Mouse (Mus musculus) MEL (cell line): Measurements from ENCODE around the gene Prdm12. TPM values are rescaled to one million over a fixed set of nuclear protein-coding genes. Genes with fewer than 3 reads are reported as not detected.

Experiments
- DNase-seq: peaks from one replicate; pipeline ENCODE4 v3.0.0; 2011; ENCODE audit warnings: low read depth, low spot score
- H3K27ac ChIP-seq: 2 replicates; pipeline ENCODE4 v1.5.1; 2012; ENCODE audit warnings: low read depth, mild to moderate bottlenecking, control low read depth, low read length, moderate library complexity; ENCODE audit not compliant: control insufficient read depth
- H3K27me3 ChIP-seq, 2 experiments: fragments of 150-350 bp in 1 of 2; sonication (generic) in 1 of 2; 2 replicates each; pipeline ENCODE4 v1.6.1; 2012; ENCODE audit warnings: low read length in 2 of 2, mild to moderate bottlenecking in 2 of 2, improper control_type of control experiment in 1 of 2, moderate library complexity in 1 of 2; ENCODE audit not compliant: insufficient read depth in 2 of 2, control insufficient read depth in 1 of 2
- H3K36me3 ChIP-seq, 2 experiments: 2 replicates each; pipeline ENCODE4 v1.6.1; 2012 to 2014; ENCODE audit warnings: low read length in 2 of 2, improper control_type of control experiment in 1 of 2, inconsistent platforms in 1 of 2, mild to moderate bottlenecking in 1 of 2; ENCODE audit not compliant: insufficient read depth in 2 of 2, control insufficient read depth in 1 of 2
- H3K4me1 ChIP-seq, 2 experiments: fragments of 150-350 bp in 1 of 2; sonication (generic) in 1 of 2; 2 replicates each; pipeline ENCODE4 v1.6.1; 2012; ENCODE audit warnings: low read length in 2 of 2, improper control_type of control experiment in 1 of 2, mild to moderate bottlenecking in 1 of 2; ENCODE audit not compliant: insufficient read depth in 2 of 2, control insufficient read depth in 1 of 2
- H3K4me3 ChIP-seq, 2 experiments: fragments of 150-350 bp in 1 of 2; sonication (generic) in 1 of 2; 2 replicates each; pipeline ENCODE4 v1.5.1; 2012; ENCODE audit warnings: low read depth in 2 of 2, low read length in 2 of 2, mild to moderate bottlenecking in 2 of 2, moderate library complexity in 2 of 2, control low read depth in 1 of 2, improper control_type of control experiment in 1 of 2; ENCODE audit not compliant: control insufficient read depth in 1 of 2, insufficient read depth in 1 of 2
- H3K79me2 ChIP-seq: 2 replicates; pipeline ENCODE4 v1.6.1; 2012; ENCODE audit warnings: mild to moderate bottlenecking, low read length, moderate library complexity; ENCODE audit not compliant: control insufficient read depth, poor library complexity, insufficient read depth
- H3K9ac ChIP-seq: 2 replicates; pipeline ENCODE4 v1.6.1; 2012; ENCODE audit warnings: low read depth, mild to moderate bottlenecking, control low read depth, low read length, moderate library complexity; ENCODE audit not compliant: control insufficient read depth, poor library complexity, severe bottlenecking
- H3K9me3 ChIP-seq: fragments of 150-350 bp; sonication (generic); replicated peaks from 2 replicates; pipeline ENCODE4 v1.6.1; 2012; ENCODE audit warnings: mild to moderate bottlenecking, low read length, improper control_type of control experiment, moderate library complexity; ENCODE audit not compliant: insufficient read depth
- CHD1 ChIP-seq: IDR thresholded peaks from 2 replicates; pipeline ENCODE4 v1.6.1; 2012; ENCODE audit warnings: low read depth, mild to moderate bottlenecking, inconsistent platforms, low read length, improper control_type of control experiment
- CTCF ChIP-seq, 3 experiments: IDR thresholded peaks in 2 of 3; conservative IDR thresholded peaks in 1 of 3; 2 replicates each; pipeline ENCODE4 v1.5.1; 2011 to 2012; ENCODE audit warnings: low read length in 3 of 3, low read depth in 2 of 3, mild to moderate bottlenecking in 2 of 3, improper control_type of control experiment in 1 of 3, inconsistent platforms in 1 of 3, mixed read lengths in 1 of 3, moderate library complexity in 1 of 3; ENCODE audit not compliant: control insufficient read depth in 1 of 3, insufficient read depth in 1 of 3, poor library complexity in 1 of 3, severe bottlenecking in 1 of 3
- E2F4 ChIP-seq: IDR thresholded peaks from 2 replicates; pipeline ENCODE4 v1.6.1; 2011; ENCODE audit warnings: low read depth, low read length, improper control_type of control experiment, borderline replicate concordance
- ELF1 ChIP-seq: IDR thresholded peaks from 2 replicates; pipeline ENCODE4 v1.6.1; 2014; ENCODE audit warnings: low read depth, mild to moderate bottlenecking, inconsistent platforms, low read length, improper control_type of control experiment, moderate library complexity
- EP300 ChIP-seq, 2 experiments: IDR thresholded peaks; 2 replicates each; pipeline ENCODE4 v1.6.1; 2011; ENCODE audit warnings: improper control_type of control experiment in 2 of 2, low read length in 2 of 2, low read depth in 1 of 2, mild to moderate bottlenecking in 1 of 2
- ETS1 ChIP-seq: IDR thresholded peaks from 2 replicates; pipeline ENCODE4 v1.6.1; 2012; ENCODE audit warnings: low read depth, mild to moderate bottlenecking, inconsistent platforms, low read length, improper control_type of control experiment, moderate library complexity
- HCFC1 ChIP-seq: IDR thresholded peaks from 2 replicates; pipeline ENCODE4 v1.6.1; 2012; ENCODE audit warnings: low read depth, mild to moderate bottlenecking, inconsistent platforms, low read length, improper control_type of control experiment, moderate library complexity
- JUND ChIP-seq: IDR thresholded peaks from 2 replicates; pipeline ENCODE4 v1.6.1; 2011; ENCODE audit warnings: low read depth, mild to moderate bottlenecking, improper control_type of control experiment, low read length
- MYB ChIP-seq: IDR thresholded peaks from 2 replicates; pipeline ENCODE4 v1.6.1; 2011; ENCODE audit warnings: mild to moderate bottlenecking, low read depth, low read length, improper control_type of control experiment
- MYC ChIP-seq: IDR thresholded peaks from 2 replicates; pipeline ENCODE4 v1.6.1; 2011; ENCODE audit warnings: low read depth, mild to moderate bottlenecking, low read length, improper control_type of control experiment, moderate library complexity
- NELFE ChIP-seq: IDR thresholded peaks from 2 replicates; pipeline ENCODE4 v1.6.1; 2011; ENCODE audit warnings: low read depth, low read length, improper control_type of control experiment
- POLR2A ChIP-seq, 2 experiments: IDR thresholded peaks; 2 replicates each; pipeline ENCODE4 v1.6.1; 2011 to 2012; ENCODE audit warnings: low read length in 2 of 2, mild to moderate bottlenecking in 2 of 2, control low read depth in 1 of 2, improper control_type of control experiment in 1 of 2, low read depth in 1 of 2, moderate library complexity in 1 of 2; ENCODE audit not compliant: control insufficient read depth in 1 of 2, insufficient read depth in 1 of 2, poor library complexity in 1 of 2
- RAD21 ChIP-seq: IDR thresholded peaks from 2 replicates; pipeline ENCODE4 v1.6.1; 2011; ENCODE audit warnings: mild to moderate bottlenecking, low read depth, low read length, improper control_type of control experiment
- SMC3 ChIP-seq: IDR thresholded peaks from 2 replicates; pipeline ENCODE4 v1.6.1; 2011; ENCODE audit warnings: low read depth, low read length, improper control_type of control experiment
- TBP ChIP-seq: IDR thresholded peaks from 2 replicates; pipeline ENCODE4 v1.8.0; 2011; ENCODE audit warnings: low read depth, low read length, improper control_type of control experiment
- USF1 ChIP-seq: IDR thresholded peaks from 2 replicates; pipeline ENCODE4 v1.6.1; 2014; ENCODE audit warnings: low read depth, mild to moderate bottlenecking, inconsistent platforms, low read length, improper control_type of control experiment, moderate library complexity
- USF2 ChIP-seq, 2 experiments: IDR thresholded peaks; 2 replicates each; pipeline ENCODE4 v1.6.1; 2011 to 2012; ENCODE audit warnings: improper control_type of control experiment in 2 of 2, low read length in 2 of 2, borderline replicate concordance in 1 of 2, inconsistent platforms in 1 of 2, low read depth in 1 of 2, mild to moderate bottlenecking in 1 of 2; ENCODE audit not compliant: insufficient read depth in 1 of 2
- polyA plus RNA-seq, 2 experiments: library from polyadenylated mRNA; stranded (reverse) in 1 of 2; unstranded in 1 of 2; fragments of >175 nt in 1 of 2; fragments of >200 nt in 1 of 2; gene quantifications; 2 replicates each; pipeline versions ENCODE4 v1.2.1 to v1.2.4; 2012; ENCODE audit warnings: low replicate concordance in 2 of 2, low read depth in 1 of 2; ENCODE audit not compliant: insufficient read length in 2 of 2, insufficient read depth in 1 of 2, missing spikeins in 1 of 2
- total RNA-seq: library from RNA; depleted of rRNA; stranded (reverse); fragments of 300-350 nt; gene quantifications from 2 replicates; pipeline ENCODE4 v1.2.3, GENCODE M21; 2012

The Prdm12 gene
- total and polyA plus RNA-seq, 3 experiments, result not detected

- TF ChIP-seq CTCF (IDR thresholded peaks at IDR 0.05 in 2 of 3, conservative IDR thresholded peaks at IDR 0.05 in 1 of 3; ENCODE audit: control insufficient read depth in 1 of 3, insufficient read depth in 1 of 3, low read depth in 2 of 3, low read length in 3 of 3, poor library complexity in 1 of 3, severe bottlenecking in 1 of 3) (peak in 1 of 3 experiments; percentile 27; a peak in 2 of 6 replicates), EP300 (IDR thresholded peaks at IDR 0.05; ENCODE audit: low read depth in 1 of 2, low read length in 2 of 2) (no peak), RAD21 (no peak)
- H3K27ac ChIP-seq, result no peak overlapping the region
- H3K27me3 ChIP-seq, result no peaks in the 10 kb centered on the region
- no peaks in the 10 kb centered on the region for H3K36me3 ChIP-seq
- DNase-seq, result no peak
- no peaks in the 10 kb centered on the region for H3K4me1 ChIP-seq
- H3K9ac ChIP-seq, result no peak overlapping the region
- H3K9me3 ChIP-seq, result no peaks in the 10 kb centered on the region
- H3K79me2 ChIP-seq, result no peaks in the 10 kb centered on the region
- H3K4me3 ChIP-seq, result no peak overlapping the region
Observed at GRCm38 (mm10) chr2:31637807-31638206, 2.0 kb upstream of the Prdm12 start.

- no peaks in the 10 kb centered on the region for H3K4me1 ChIP-seq
- H3K27me3 ChIP-seq, result no peaks in the 10 kb centered on the region
- no peak overlapping the region for H3K9ac ChIP-seq
- DNase-seq, result no peak
- H3K79me2 ChIP-seq, result no peaks in the 10 kb centered on the region
- H3K27ac ChIP-seq, result no peak overlapping the region
- H3K4me3 ChIP-seq, result no peak overlapping the region
- no peaks in the 10 kb centered on the region for H3K36me3 ChIP-seq
- no peaks in the 10 kb centered on the region for H3K9me3 ChIP-seq
- no peak for TF ChIP-seq MYC
- TF ChIP-seq USF2 (IDR thresholded peaks at IDR 0.05; ENCODE audit: borderline replicate concordance in 1 of 2, insufficient read depth in 1 of 2, low read depth in 1 of 2, low read length in 2 of 2), result no peak
- no peak for TF ChIP-seq MYB
- no peak for TF ChIP-seq RAD21
- no peak for TF ChIP-seq ELF1
- TF ChIP-seq SMC3, result no peak
- TF ChIP-seq JUND, result no peak
- TF ChIP-seq E2F4, result no peak
- TF ChIP-seq ETS1, result no peak
- no peak for TF ChIP-seq TBP
- no peak for TF ChIP-seq CHD1
- TF ChIP-seq USF1, result no peak
- TF ChIP-seq NELFE, result no peak
- TF ChIP-seq HCFC1, result no peak
- no peak for TF ChIP-seq POLR2A (IDR thresholded peaks at IDR 0.05; ENCODE audit: control insufficient read depth in 1 of 2, insufficient read depth in 1 of 2, low read depth in 1 of 2, low read length in 2 of 2, poor library complexity in 1 of 2)
- TF ChIP-seq, all 39 proteins: peak for 0
Observed at GRCm38 (mm10) chr2:31638581-31639465, 1.0 kb upstream of the Prdm12 start.
